Mouse (Mus musculus): ENCODE results near the gene Slc5a11. TPM values are rescaled to one million over a fixed set of nuclear protein-coding genes. Genes with fewer than 3 reads are reported as not detected.

Gene Slc5a11
- 1 to 10 TPM in 1 of 4 experiments, under 1 TPM in 3; 0.46 to 1.1 (median 0.63) TPM for total RNA-seq (2022)

- no peak for DNase-seq (ENCODE audit: low spot score in 2 of 2)
These were observed at the start of gene Slc5a11 for GRCm38 (mm10) chr7:123214365-123215075. Slc5a11 (plus strand) TSS chr7:123214780.

- no peak for DNase-seq (ENCODE audit: low spot score in 2 of 2)
These were observed 47.1 kb upstream of the Slc5a11 start for GRCm38 (mm10) chr7:123167436-123167835.

GRCm38 (mm10) chr7:123169618-123170017 lies 45.0 kb upstream of the Slc5a11 start:
- no peak for DNase-seq (ENCODE audit: low spot score in 2 of 2)

DNA sequence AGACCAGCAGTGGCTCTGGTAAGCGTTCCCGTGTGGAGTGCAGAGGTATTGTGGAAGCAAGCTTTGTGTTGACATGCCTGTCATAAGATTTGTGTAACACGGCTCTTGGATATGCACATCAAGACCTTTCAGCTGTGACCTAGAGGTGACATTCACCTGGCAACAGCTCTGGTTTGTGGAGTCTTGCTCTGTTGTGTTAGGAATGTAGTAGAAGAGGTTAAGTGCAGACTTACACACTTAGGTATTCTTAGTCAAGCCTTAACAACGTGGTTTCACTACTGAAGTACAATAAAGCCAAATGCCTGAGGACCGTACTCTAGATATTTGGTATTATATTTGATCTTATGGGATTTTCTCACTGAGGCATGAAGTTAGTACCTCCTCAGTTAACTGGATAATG lies 42.5 kb upstream of the Slc5a11 start:
- no peak for DNase-seq (ENCODE audit: low spot score in 2 of 2)

- DNase-seq (ENCODE audit: low spot score in 2 of 2): no peak
These were observed 37.4 kb upstream of the Slc5a11 start for GRCm38 (mm10) chr7:123177215-123177614.

GRCm38 (mm10) chr7:123181787-123182701 lies 32.5 kb upstream of the Slc5a11 start:
- no peak for DNase-seq (ENCODE audit: low spot score in 2 of 2)

DNA sequence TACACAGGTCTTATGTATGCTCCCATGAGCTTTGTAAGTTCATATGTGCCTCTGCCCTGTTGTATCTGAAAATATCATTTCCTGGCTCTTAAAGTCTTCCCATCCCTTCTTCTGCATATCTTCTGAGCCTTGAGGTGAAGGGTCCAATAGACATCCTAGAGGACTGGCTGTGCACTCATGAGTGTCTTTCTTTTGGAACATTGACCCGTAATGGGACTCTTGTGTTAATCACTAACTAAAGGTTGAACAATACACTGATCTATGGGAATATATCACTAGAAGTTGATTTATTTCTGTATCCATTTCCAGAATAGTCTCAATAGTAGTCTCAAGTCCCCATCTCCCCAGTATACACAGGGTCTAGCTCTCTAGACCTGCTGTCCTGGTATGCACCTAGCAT lies 29.7 kb upstream of the Slc5a11 start:
- no peak for DNase-seq (ENCODE audit: low spot score in 2 of 2)

- DNase-seq (ENCODE audit: low spot score in 2 of 2): no peak
These were observed 28.1 kb upstream of the Slc5a11 start for GRCm38 (mm10) chr7:123186463-123186862.

DNA sequence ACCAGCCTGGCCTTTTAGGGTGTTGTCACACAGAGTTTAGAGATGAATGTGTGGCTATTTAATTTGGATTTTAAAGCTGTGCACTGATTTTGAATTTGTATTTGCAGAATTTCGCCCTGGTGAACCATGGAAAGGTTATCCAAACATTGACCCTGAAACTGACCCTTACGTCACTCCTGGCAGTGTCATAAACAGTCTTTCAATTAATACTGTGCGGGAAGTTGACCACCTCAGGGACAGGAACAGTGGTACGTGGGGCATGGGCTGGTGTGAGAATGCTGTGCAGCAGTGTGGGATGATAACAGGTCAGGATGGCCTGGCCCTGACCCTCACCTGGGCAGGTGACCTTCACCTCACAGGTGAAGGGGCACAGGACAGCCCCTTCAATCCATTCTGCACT lies 27.3 kb upstream of the Slc5a11 start:
- DNase-seq (ENCODE audit: low spot score in 2 of 2): no peak

DNA sequence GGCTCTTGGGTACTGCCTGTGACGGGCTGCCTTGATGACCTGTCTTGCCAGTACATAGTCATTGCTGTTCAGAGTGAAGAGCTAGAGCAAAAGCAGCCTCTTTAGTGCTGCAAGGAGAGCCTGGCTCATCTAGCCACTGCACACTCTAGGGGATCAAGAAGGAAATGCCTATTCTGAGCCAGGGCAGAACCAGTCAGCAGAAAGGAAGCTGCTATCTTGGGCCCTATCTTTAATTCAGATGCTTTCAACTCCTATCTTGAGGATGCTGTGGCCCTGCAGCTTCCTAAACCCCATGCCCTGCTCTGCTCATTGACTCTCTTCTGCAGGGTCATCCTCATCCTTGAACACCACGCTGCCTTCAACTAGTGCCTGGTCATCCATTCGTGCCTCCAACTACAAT lies 26.1 kb upstream of the Slc5a11 start:
- DNase-seq (ENCODE audit: low spot score in 2 of 2): no peak

DNA sequence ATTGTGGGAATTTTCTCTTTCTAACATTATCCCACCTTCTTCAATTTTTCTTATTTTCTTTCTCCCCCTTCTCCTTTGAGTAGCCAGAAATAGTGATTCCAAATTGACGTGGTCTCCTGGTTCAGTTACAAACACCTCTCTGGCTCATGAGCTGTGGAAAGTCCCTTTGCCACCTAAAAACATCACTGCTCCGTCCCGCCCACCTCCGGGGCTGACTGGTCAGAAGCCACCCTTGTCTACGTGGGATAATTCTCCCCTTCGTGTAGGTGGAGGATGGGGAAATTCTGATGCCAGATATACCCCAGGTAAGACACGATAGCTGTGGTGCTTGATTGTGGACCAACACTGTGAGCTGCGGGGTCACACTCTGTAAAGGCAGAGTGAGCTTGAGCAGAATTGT lies 24.8 kb upstream of the Slc5a11 start:
- DNase-seq (ENCODE audit: low spot score in 2 of 2): no peak

- no peak for DNase-seq (ENCODE audit: low spot score in 2 of 2)
These were observed 22.8 kb upstream of the Slc5a11 start for GRCm38 (mm10) chr7:123191731-123192130.

- DNase-seq (ENCODE audit: low spot score in 2 of 2): no peak
These were observed 21.4 kb upstream of the Slc5a11 start for GRCm38 (mm10) chr7:123193201-123193600.

- no peak for DNase-seq (ENCODE audit: low spot score in 2 of 2)
These were observed 19.9 kb upstream of the Slc5a11 start for GRCm38 (mm10) chr7:123194696-123195095.

- no peak for DNase-seq (ENCODE audit: low spot score in 2 of 2)
These were observed 18.1 kb upstream of the Slc5a11 start for GRCm38 (mm10) chr7:123196432-123196831.

GRCm38 (mm10) chr7:123198695-123199094 lies 15.9 kb upstream of the Slc5a11 start:
- no peak for DNase-seq (ENCODE audit: low spot score in 2 of 2)

- no peak for DNase-seq (ENCODE audit: low spot score in 2 of 2)
These were observed 15.4 kb upstream of the Slc5a11 start for GRCm38 (mm10) chr7:123199151-123199550.

GRCm38 (mm10) chr7:123199656-123200206 lies 14.8 kb upstream of the Slc5a11 start:
- no peak for DNase-seq (ENCODE audit: low spot score in 2 of 2)

DNA sequence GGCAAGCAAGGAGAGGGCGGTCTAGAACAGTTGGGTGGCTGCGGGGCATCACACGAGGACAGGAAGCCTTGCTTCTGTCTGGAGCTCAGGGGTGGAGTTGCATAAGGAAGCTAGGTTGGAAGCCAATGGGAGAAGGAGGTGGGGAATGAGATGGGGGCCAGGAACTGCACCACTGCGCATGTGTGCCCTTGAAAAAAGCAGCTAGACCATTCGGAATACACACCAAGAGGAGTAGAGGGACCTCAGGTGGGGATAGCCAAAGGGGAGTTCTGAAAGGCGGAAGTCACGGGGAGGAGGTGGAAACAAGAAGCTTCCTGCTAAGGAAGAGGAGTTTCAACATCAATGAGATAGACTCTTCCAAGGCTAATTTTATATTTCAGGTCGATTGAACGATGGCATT lies 13.9 kb upstream of the Slc5a11 start:
- DNase-seq (ENCODE audit: low spot score in 2 of 2): no peak

GRCm38 (mm10) chr7:123205261-123205660 lies 9.3 kb upstream of the Slc5a11 start:
- peak in 1 of 2 experiments; percentile 37 for DNase-seq (ENCODE audit: low spot score in 2 of 2)

DNA sequence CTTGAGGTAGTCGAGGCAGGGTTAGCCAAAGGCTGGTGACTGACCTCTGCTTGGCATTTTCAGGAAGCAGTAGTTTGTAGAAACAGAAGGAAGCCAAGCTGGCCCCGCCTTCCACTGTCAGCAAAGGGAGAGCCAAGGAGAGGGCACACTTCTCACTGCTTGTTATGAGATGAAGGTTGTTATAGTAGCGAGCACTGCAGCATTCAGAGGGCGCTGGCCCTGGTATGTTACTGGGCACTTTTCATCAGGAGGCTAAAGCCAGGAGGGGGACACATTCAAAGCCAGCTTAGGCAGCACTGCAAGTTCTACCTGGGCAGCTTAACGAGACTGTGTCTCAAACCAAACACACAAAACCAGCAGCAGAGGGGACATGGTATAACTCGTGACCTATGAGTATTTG lies 7.0 kb upstream of the Slc5a11 start:
- no peak for DNase-seq (ENCODE audit: low spot score in 2 of 2)

- DNase-seq (ENCODE audit: low spot score in 2 of 2): no peak
These were observed 4.7 kb upstream of the Slc5a11 start for GRCm38 (mm10) chr7:123209864-123210263.

All from left cerebral cortex, adult 8-10 months (tissue).